Mouse (Mus musculus) G1E (cell line): Measurements from ENCODE around the gene Trpt1. TPM values are rescaled to one million over a fixed set of nuclear protein-coding genes. Genes with fewer than 3 reads are reported as not detected.

Experiments used
- ATAC-seq: 2 replicates; pipeline ENCODE4 v1.8.0; 2016; ENCODE audit warnings: mild to moderate bottlenecking; ENCODE audit not compliant: insufficient number of reproducible peaks, poor library complexity, low FRiP score, severe bottlenecking; ENCODE audit errors: extremely low read depth
- DNase-seq: peaks from one replicate; pipeline ENCODE4 v3.0.0; 2012; ENCODE audit warnings: low spot score
- H3K27me3 ChIP-seq: 2 replicates; pipeline ENCODE4 v1.6.1; 2012; ENCODE audit warnings: mild to moderate bottlenecking, low read length, inconsistent platforms; ENCODE audit not compliant: insufficient read depth
- H3K36me3 ChIP-seq: replicated peaks from 2 replicates; pipeline ENCODE3; 2012; ENCODE audit warnings: mild to moderate bottlenecking, inconsistent platforms
- H3K4me1 ChIP-seq: 2 replicates; pipeline ENCODE4 v1.6.1; 2012; ENCODE audit warnings: low read depth, low read length, inconsistent platforms, mixed read lengths; ENCODE audit not compliant: insufficient read depth
- H3K4me3 ChIP-seq: 2 replicates; pipeline ENCODE4 v1.5.1; 2012; ENCODE audit warnings: low read depth, mild to moderate bottlenecking, inconsistent platforms, low read length, moderate library complexity, mixed read lengths
- H3K9me3 ChIP-seq: replicated peaks from 2 replicates; pipeline ENCODE4 v1.6.1; 2012; ENCODE audit warnings: inconsistent platforms
- CTCF ChIP-seq: IDR thresholded peaks from 2 replicates; pipeline ENCODE4 v1.5.1; 2012; ENCODE audit warnings: low read depth, low read length, inconsistent platforms, mixed read lengths
- GATA1 ChIP-seq: IDR thresholded peaks from 2 replicates; pipeline ENCODE4 v1.6.1; 2012; ENCODE audit warnings: borderline replicate concordance, low read length, inconsistent platforms, mixed read lengths
- GATA2 ChIP-seq: IDR thresholded peaks from 2 replicates; pipeline ENCODE4 v1.6.1; 2012; ENCODE audit warnings: low read depth, low read length, inconsistent platforms, borderline replicate concordance
- POLR2AphosphoS5 ChIP-seq: IDR thresholded peaks from 2 replicates; pipeline ENCODE4 v1.6.1; 2012; ENCODE audit warnings: low read depth, low read length, inconsistent platforms; ENCODE audit not compliant: insufficient replicate concordance
- TAL1 ChIP-seq: conservative IDR thresholded peaks from 2 replicates; pipeline ENCODE4 v1.6.1; 2012; ENCODE audit warnings: low read depth, low read length, inconsistent platforms, mixed read lengths
- polyA plus RNA-seq: library from polyadenylated mRNA; stranded (reverse); fragments of >175 nt; gene quantifications from 2 replicates; pipeline ENCODE4 v1.2.3, GENCODE M21; 2012
- total RNA-seq, 2 experiments: library from RNA; stranded (forward) in 1 of 2; stranded (reverse) in 1 of 2; fragments of 200-1000 nt in 1 of 2; fragments of >200 nt in 1 of 2; fragmentation: Nextera tagmentation in 1 of 2; gene quantifications; 2 replicates each; pipeline ENCODE4 v1.2.3; 2014 to 2017

The Trpt1 gene
- total and polyA plus RNA-seq, 3 experiments, result 1.2 to 2.6 (median 1.6) TPM

- TF ChIP-seq POLR2AphosphoS5, result no peak
- TF ChIP-seq GATA2, result no peak
- TF ChIP-seq CTCF, result no peak
- TF ChIP-seq GATA1, result no peak
- no peak for TF ChIP-seq TAL1
- peak; percentile 36; the same call in 1 of the 2 replicates for ATAC-seq
- Histone ChIP-seq H3K36me3 (peaks cover 37% of the 10 kb centered on the region), H3K27me3 (no peaks in the 10 kb centered on the region), H3K9me3 (no peaks in the 10 kb centered on the region), H3K4me1 (peaks cover 86% of the 10 kb centered on the region), H3K4me3 (peak within 1 kb of the TSS; percentile 80)
- DNase-seq, result peak; percentile 78
These were observed 21.4 kb upstream of the Trpt1 start, which contains the start of gene Ppp1r14b for GRCm38 (mm10) chr19:6974211-6975205. Gene Ppp1r14b, plus strand, starts transcription at chr19:6974968.

GRCm38 (mm10) chr19:6975537-6976521 lies 20.1 kb upstream of the Trpt1 start, which contains the start of gene Plcb3:
Gene Plcb3, minus strand, starts transcription at chr19:6976470.
- no peak for ATAC-seq
- no peak for TF ChIP-seq GATA1
- TF ChIP-seq CTCF, result no peak
- TF ChIP-seq POLR2AphosphoS5, result no peak
- no peak for TF ChIP-seq TAL1
- no peak for TF ChIP-seq GATA2
- Histone ChIP-seq H3K36me3 (peaks cover 37% of the 10 kb centered on the region), H3K27me3 (no peaks in the 10 kb centered on the region), H3K9me3 (no peaks in the 10 kb centered on the region), H3K4me3 (peak within 1 kb of the TSS; percentile 80), H3K4me1 (peaks cover 78% of the 10 kb centered on the region)
- DNase-seq, result peak; percentile 21

GRCm38 (mm10) chr19:6977759-6978638 lies 17.9 kb upstream of the Trpt1 start:
- Histone ChIP-seq H3K9me3 (no peaks in the 10 kb centered on the region), H3K4me3 (peak overlapping the region; percentile 76; the same call in 1 of the 2 replicates), H3K27me3 (no peaks in the 10 kb centered on the region), H3K4me1 (peaks cover 73% of the 10 kb centered on the region), H3K36me3 (peaks cover 48% of the 10 kb centered on the region)
- no peak for ATAC-seq
- peak; percentile 24 for DNase-seq
- TF ChIP-seq TAL1, result no peak
- TF ChIP-seq GATA2, result no peak
- no peak for TF ChIP-seq GATA1
- no peak for TF ChIP-seq POLR2AphosphoS5
- no peak for TF ChIP-seq CTCF

- Histone ChIP-seq H3K4me3 (peak overlapping the region; percentile 76), H3K4me1 (peaks cover 71% of the 10 kb centered on the region), H3K27me3 (no peaks in the 10 kb centered on the region), H3K36me3 (peaks cover 53% of the 10 kb centered on the region), H3K9me3 (no peaks in the 10 kb centered on the region)
- ATAC-seq (no peak), DNase-seq (no peak)
- TF ChIP-seq CTCF, result no peak
- TF ChIP-seq GATA2, result no peak
- TF ChIP-seq GATA1, result no peak
- TF ChIP-seq POLR2AphosphoS5, result no peak
- no peak for TF ChIP-seq TAL1
These were observed 17.3 kb upstream of the Trpt1 start for GRCm38 (mm10) chr19:6978639-6978974.

- TF ChIP-seq GATA2 (no peak), POLR2AphosphoS5 (no peak), CTCF (no peak), GATA1 (no peak), TAL1 (no peak)
- H3K27me3 ChIP-seq, result no peaks in the 10 kb centered on the region
- H3K36me3 ChIP-seq, result peaks cover 57% of the 10 kb centered on the region
- DNase-seq, result peak; percentile 43
- no peaks in the 10 kb centered on the region for H3K9me3 ChIP-seq
- no peak for ATAC-seq
- H3K4me3 ChIP-seq, result peak overlapping the region; percentile 76
- peaks cover 70% of the 10 kb centered on the region for H3K4me1 ChIP-seq
These were observed 16.9 kb upstream of the Trpt1 start for GRCm38 (mm10) chr19:6979001-6979479.
